Mouse (Mus musculus) hindbrain, embryonic 13.5 days (tissue): ENCODE results near the gene Zyg11b. TPM values are rescaled to one million over a fixed set of nuclear protein-coding genes. Genes with fewer than 3 reads are reported as not detected.

Experiments used
- ATAC-seq: fragments of 200-750 bp; cut with Nextera tagmentation; 2 replicates; pipeline ENCODE4 v1.8.0; 2017; ENCODE audit warnings: moderate TSS enrichment; ENCODE audit not compliant: low FRiP score
- H3K27ac ChIP-seq: fragments of 300-500 bp; sonication (generic); 2 replicates; pipeline ENCODE4 v1.5.1; 2015; ENCODE audit warnings: inconsistent platforms, mild to moderate bottlenecking, moderate library complexity
- H3K27me3 ChIP-seq: fragments of 300-500 bp; sonication (generic); 2 replicates; pipeline ENCODE4 v1.6.1; 2015; ENCODE audit warnings: mild to moderate bottlenecking, inconsistent platforms
- H3K36me3 ChIP-seq: fragments of 300-500 bp; sonication (generic); 2 replicates; pipeline ENCODE4 v1.6.1; 2015; ENCODE audit warnings: mild to moderate bottlenecking, inconsistent platforms
- H3K4me1 ChIP-seq: fragments of 300-500 bp; sonication (generic); replicated peaks from 2 replicates; pipeline ENCODE4 v1.6.1; 2015; ENCODE audit warnings: inconsistent platforms
- H3K4me2 ChIP-seq: fragments of 300-500 bp; sonication (generic); 2 replicates; pipeline ENCODE4 v1.6.1; 2015; ENCODE audit warnings: inconsistent platforms, mild to moderate bottlenecking, moderate library complexity
- H3K4me3 ChIP-seq: fragments of 300-500 bp; sonication (generic); 2 replicates; pipeline ENCODE4 v1.5.1; 2015; ENCODE audit warnings: mild to moderate bottlenecking, inconsistent platforms
- H3K9ac ChIP-seq: fragments of 300-500 bp; sonication (generic); 2 replicates; pipeline ENCODE4 v1.6.1; 2015; ENCODE audit warnings: mild to moderate bottlenecking, inconsistent platforms
- H3K9me3 ChIP-seq: fragments of 300-500 bp; sonication (generic); 2 replicates; pipeline ENCODE4 v1.6.1; 2016; ENCODE audit warnings: inconsistent platforms
- WGBS: fragments of 180-500 bp; shearing (Covaris S2); methylation state at CpG from one replicate; pipeline ENCODE4 v1.1.7; 2015; 5-methylcytosine and 5-hydroxymethylcytosine counted together
- polyA plus RNA-seq: library from polyadenylated mRNA; unstranded; fragments of >200 nt; fragmentation: Nextera tagmentation; extraction: Ambion mirVana; gene quantifications from 2 replicates; pipeline ENCODE4 v1.2.1, GENCODE M21; 2015

Gene Zyg11b
- polyA plus RNA-seq, 1 experiment from 2014 or later: 27.1 TPM

- Histone ChIP-seq H3K9me3 (no peaks in the 10 kb centered on the region), H3K4me2 (peak within 1 kb of the TSS; percentile 56), H3K27ac (no peak within 1 kb of the TSS), H3K27me3 (peaks cover 69% of the 10 kb centered on the region), H3K9ac (peak within 1 kb of the TSS; percentile 29; the same call in 1 of the 2 replicates), H3K4me3 (peak within 1 kb of the TSS; percentile 41), H3K36me3 (no peaks in the 10 kb centered on the region), H3K4me1 (peaks cover 8% of the 10 kb centered on the region)
- ATAC-seq: no peak
- 1% methylated on average over 86 of the region's 107 CpGs for WGBS
Measured at GRCm38 (mm10) chr4:108217332-108218179, 83.3 kb downstream of the Zyg11b start, which contains the start of gene Zyg11a. Zyg11a (minus strand) TSS chr4:108218048.

GRCm38 (mm10) chr4:108213023-108213422 is 87.9 kb downstream of the Zyg11b start:
- H3K27ac ChIP-seq: no peak overlapping the region
- no peak overlapping the region for H3K4me2 ChIP-seq
- H3K4me1 ChIP-seq: peaks cover 8% of the 10 kb centered on the region
- no peak overlapping the region for H3K4me3 ChIP-seq
- H3K9ac ChIP-seq: no peak overlapping the region
- no peak for ATAC-seq
- peaks cover 40% of the 10 kb centered on the region for H3K27me3 ChIP-seq
- WGBS: 86% methylated on average over 2 of the region's 2 CpGs
- no peaks in the 10 kb centered on the region for H3K9me3 ChIP-seq
- H3K36me3 ChIP-seq: no peaks in the 10 kb centered on the region

DNA sequence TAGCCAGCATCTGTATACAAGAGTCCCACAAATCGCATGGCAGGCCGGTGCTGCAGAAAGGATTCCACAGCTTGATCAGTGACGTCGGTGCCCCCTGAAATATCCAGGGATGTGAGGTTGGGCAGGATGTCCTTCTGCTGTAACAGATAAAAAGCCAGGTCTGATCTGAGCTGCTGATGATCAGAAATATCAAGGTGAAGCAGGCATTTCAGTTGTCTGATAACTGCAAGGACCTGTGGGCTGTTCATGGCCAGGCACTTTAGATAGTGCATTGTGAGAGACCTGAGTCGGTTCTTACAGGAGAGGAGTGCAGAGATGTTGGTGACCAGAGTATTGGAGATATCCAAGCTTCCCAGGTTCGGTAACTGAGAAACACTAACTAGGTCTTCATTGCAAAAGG is 96.3 kb downstream of the Zyg11b start:
- no peaks in the 10 kb centered on the region for H3K36me3 ChIP-seq
- H3K4me3 ChIP-seq: no peak overlapping the region
- no peak overlapping the region for H3K4me2 ChIP-seq
- no peaks in the 10 kb centered on the region for H3K4me1 ChIP-seq
- WGBS: 89% methylated on average over 6 of the region's 6 CpGs
- no peak overlapping the region for H3K9ac ChIP-seq
- no peak for ATAC-seq
- H3K27me3 ChIP-seq: no peaks in the 10 kb centered on the region
- no peaks in the 10 kb centered on the region for H3K9me3 ChIP-seq
- no peak overlapping the region for H3K27ac ChIP-seq

- no peaks in the 10 kb centered on the region for H3K27me3 ChIP-seq
- H3K27ac ChIP-seq: no peak overlapping the region
- H3K36me3 ChIP-seq: no peaks in the 10 kb centered on the region
- H3K4me3 ChIP-seq: no peak overlapping the region
- H3K4me1 ChIP-seq: no peaks in the 10 kb centered on the region; the same call in 1 of the 2 replicates
- ATAC-seq: no peak
- no peaks in the 10 kb centered on the region for H3K9me3 ChIP-seq
- WGBS: 72% methylated on average over 2 of the region's 2 CpGs
- no peak overlapping the region for H3K9ac ChIP-seq
- no peak overlapping the region for H3K4me2 ChIP-seq
Measured at GRCm38 (mm10) chr4:108199236-108199635, 101.7 kb downstream of the Zyg11b start.

GRCm38 (mm10) chr4:108196277-108196855 is 104.5 kb downstream of the Zyg11b start:
- no peak for ATAC-seq
- H3K9me3 ChIP-seq: no peaks in the 10 kb centered on the region
- H3K4me2 ChIP-seq: no peak overlapping the region

DNA sequence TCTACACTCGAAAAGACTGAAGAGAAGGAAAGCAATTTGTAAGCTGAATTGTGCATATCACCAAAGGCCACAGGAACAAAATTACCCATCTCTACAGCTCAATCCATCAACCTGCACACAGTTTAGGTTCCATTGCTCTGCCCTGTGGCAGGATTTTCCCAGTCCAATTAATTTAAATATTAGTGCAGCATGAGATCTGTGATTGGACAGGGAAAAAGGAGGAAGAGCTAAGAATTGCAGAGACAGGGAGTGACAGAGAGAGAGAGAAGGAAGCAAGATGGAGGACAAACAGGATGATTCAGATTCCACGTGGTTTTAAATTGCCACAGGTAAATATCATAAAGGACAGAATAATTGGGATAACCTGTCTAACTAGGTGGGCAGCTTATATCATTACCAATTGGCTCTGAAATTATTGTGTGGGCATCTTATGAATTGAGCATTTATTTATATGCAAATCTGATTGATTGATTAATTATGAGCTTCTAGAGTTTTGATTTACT is 108.0 kb downstream of the Zyg11b start:
- Histone ChIP-seq H3K27me3 (no peaks in the 10 kb centered on the region), H3K9me3 (no peaks in the 10 kb centered on the region), H3K36me3 (no peaks in the 10 kb centered on the region), H3K4me1 (no peaks in the 10 kb centered on the region; the same call in 1 of the 2 replicates), H3K27ac (0 out of 2 replicates have a peak overlapping the region, but pooled peaks have one; percentile 5), H3K4me2 (peak overlapping the region; percentile 24; the same call in 1 of the 2 replicates), H3K4me3 (peak overlapping the region; percentile 7; the same call in 1 of the 2 replicates), H3K9ac (no peak overlapping the region)
- ATAC-seq: no peak
- WGBS: 75% methylated on average over 2 of the region's 2 CpGs

More at GRCm38 (mm10) chr4:108196277-108196855, 104.5 kb downstream of the Zyg11b start:
- H3K36me3 ChIP-seq: no peaks in the 10 kb centered on the region
- H3K27ac ChIP-seq: no peak overlapping the region
- H3K27me3 ChIP-seq: no peaks in the 10 kb centered on the region
- no peak overlapping the region for H3K9ac ChIP-seq
- 70% methylated on average over 6 of the region's 6 CpGs for WGBS
- H3K4me3 ChIP-seq: no peak overlapping the region
- no peaks in the 10 kb centered on the region; the same call in 1 of the 2 replicates for H3K4me1 ChIP-seq

- H3K4me1 ChIP-seq: no peaks in the 10 kb centered on the region
- no peaks in the 10 kb centered on the region for H3K9me3 ChIP-seq
- no peak overlapping the region for H3K4me3 ChIP-seq
- H3K27me3 ChIP-seq: no peaks in the 10 kb centered on the region
- 26% methylated on average over 1 of the region's 1 CpGs for WGBS
- no peaks in the 10 kb centered on the region for H3K36me3 ChIP-seq
- H3K9ac ChIP-seq: no peak overlapping the region
- ATAC-seq: no peak
- no peak overlapping the region for H3K4me2 ChIP-seq
- no peak overlapping the region for H3K27ac ChIP-seq
Measured at GRCm38 (mm10) chr4:108182278-108182677, 118.6 kb downstream of the Zyg11b start.

Other genes starting within 250 kb of the Zyg11b start
- gene Podn, start 204.7 kb downstream of the Zyg11b start, polyA plus RNA-seq: 0.13 and 0.18 TPM in 2 replicates
- 214 and 228 TPM in 2 replicates for gene Scp2, start 156.1 kb downstream of the Zyg11b start, polyA plus RNA-seq
- 8.5 and 9.9 TPM in 2 replicates for gene Echdc2, start 135.7 kb downstream of the Zyg11b start, polyA plus RNA-seq
- gene Zyg11a, start 83.0 kb downstream of the Zyg11b start, polyA plus RNA-seq: not detected in 2 replicates
- gene Coa7, start 27.0 kb upstream of the Zyg11b start, polyA plus RNA-seq: 49.9 and 50.0 TPM in 2 replicates
- 4.9 and 5.3 TPM in 2 replicates for gene Shisal2a, start 82.3 kb upstream of the Zyg11b start, polyA plus RNA-seq
- 34.1 and 35.8 TPM in 2 replicates for gene Gpx7, start 105.9 kb upstream of the Zyg11b start, polyA plus RNA-seq
- gene Tut4, start 158.3 kb upstream of the Zyg11b start, polyA plus RNA-seq: 67.6 and 81.8 TPM in 2 replicates